Mouse (Mus musculus) adrenal gland, postnatal 4 days (tissue): ENCODE data around the gene Ate1. TPM values are rescaled to one million over a fixed set of nuclear protein-coding genes. Genes with fewer than 3 reads are reported as not detected.
"Not testable (repeated sequence)": the region's sequence is repeated elsewhere in the genome, so short reads cannot be mapped to it uniquely, and the experiment has no call there.

Experiments used
- DNase-seq, 2 experiments: peaks; one replicate each; pipeline ENCODE4 v3.0.0; 2021 to 2022; ENCODE audit warnings: low spot score in 2 of 2, mixed read lengths in 2 of 2
- long read RNA-seq, 2 experiments: library from polyadenylated mRNA; stranded (forward); transcript quantifications; one replicate each; pipeline ENCODE4 v2.0.0; 2021
- total RNA-seq, 2 experiments: library from RNA; stranded (reverse); gene quantifications; 2 replicates each; pipeline ENCODE4 v1.2.3; 2021

Gene Ate1
- 10 to 100 TPM; 42.7 to 44.9 TPM for total RNA-seq
- long read RNA-seq, experiment 1, full-length matches to known transcripts = 3 of 9 reads
- long read RNA-seq, experiment 1, partial matches to known transcripts = 1 of 9 reads
- long read RNA-seq, experiment 1, other reads (novel, unspliced or antisense) = 5 of 9 reads
- long read RNA-seq, experiment 2, full-length matches to known transcripts = 16 of 31 reads
- long read RNA-seq, experiment 2, partial matches to known transcripts = 7 of 31 reads
- long read RNA-seq, experiment 2, other reads (novel, unspliced or antisense) = 8 of 31 reads

- DNase-seq = no peak
Observed at GRCm38 (mm10) chr7:130520049-130520425, at the start of gene Ate1. TSS of gene Ate1 (minus strand) at chr7:130520369.

- DNase-seq = peak in 1 of 2 experiments; percentile 18
Observed at GRCm38 (mm10) chr7:130568783-130569436, 48.7 kb upstream of the Ate1 start.

GRCm38 (mm10) chr7:130564596-130564995, 44.4 kb upstream of the Ate1 start:
- no peak for DNase-seq

- no peak for DNase-seq
Observed at GRCm38 (mm10) chr7:130563880-130564279, 43.7 kb upstream of the Ate1 start.

GRCm38 (mm10) chr7:130563276-130563675, 43.1 kb upstream of the Ate1 start:
- no peak for DNase-seq

- DNase-seq = no peak
Observed at GRCm38 (mm10) chr7:130560933-130561332, 40.8 kb upstream of the Ate1 start.

GRCm38 (mm10) chr7:130558592-130558991, 38.4 kb upstream of the Ate1 start:
- no peak for DNase-seq

GRCm38 (mm10) chr7:130555597-130555996, 35.4 kb upstream of the Ate1 start:
- DNase-seq = no peak

- no peak for DNase-seq
Observed at GRCm38 (mm10) chr7:130553321-130553720, 33.2 kb upstream of the Ate1 start.

GRCm38 (mm10) chr7:130552780-130553179, 32.6 kb upstream of the Ate1 start:
- no peak for DNase-seq

- no peak for DNase-seq
Observed at GRCm38 (mm10) chr7:130547635-130548175, 27.5 kb upstream of the Ate1 start.

GRCm38 (mm10) chr7:130546791-130547484, 26.8 kb upstream of the Ate1 start:
- DNase-seq = peak; percentile 84

GRCm38 (mm10) chr7:130546421-130546790, 26.2 kb upstream of the Ate1 start:
- no peak for DNase-seq

GRCm38 (mm10) chr7:130545893-130546292, 25.7 kb upstream of the Ate1 start:
- no peak for DNase-seq

- no peak for DNase-seq
Observed at GRCm38 (mm10) chr7:130545401-130545800, 25.2 kb upstream of the Ate1 start.

GRCm38 (mm10) chr7:130543181-130543580, 23.0 kb upstream of the Ate1 start:
- DNase-seq = no peak

- no peak for DNase-seq
Observed at GRCm38 (mm10) chr7:130540176-130540575, 20.0 kb upstream of the Ate1 start.

- no peak for DNase-seq
Observed at GRCm38 (mm10) chr7:130537068-130537467, 16.9 kb upstream of the Ate1 start.

GRCm38 (mm10) chr7:130535174-130535573, 15.0 kb upstream of the Ate1 start:
- no peak for DNase-seq

GRCm38 (mm10) chr7:130533316-130534260, 13.4 kb upstream of the Ate1 start:
- DNase-seq = peak; percentile 72 to 85

GRCm38 (mm10) chr7:130531138-130531537, 11.0 kb upstream of the Ate1 start:
- DNase-seq = not testable (repeated sequence)
